In genomic region chr5:110101716-110102347, GRCm38 (mm10) we compare ENCODE assay signal across 8 mouse cellular contexts. TPM values are rescaled to one million over a fixed set of nuclear protein-coding genes. Genes with fewer than 3 reads are reported as not detected.
DNase-seq lines count a peak whose midpoint lies in the region; ATAC-seq and TF ChIP-seq lines count a peak whose summit lies in the region.

No protein-coding gene starts in this region.

- peaks cover 3% of the 10 kb centered on the region; the same call in 1 of the 2 replicates for H3K9me3 ChIP-seq in limb, embryonic 12.5 days
- no peaks in the 10 kb centered on the region for H3K9me3 ChIP-seq in midbrain, postnatal 0 days (ENCODE audit: low read length)

- no peaks in the 10 kb centered on the region for H3K79me2 ChIP-seq in heart, adult 2 months (replicated peaks; ENCODE audit: control insufficient read depth, insufficient read depth, low read length)

- 8% methylated on average over 34 of the region's 34 CpGs for WGBS in heart, adult 2 months
- WGBS in limb, embryonic 12.5 days: 19% methylated on average over 34 of the region's 34 CpGs
- 19% methylated on average over 34 of the region's 34 CpGs for WGBS in midbrain, postnatal 0 days

- H3K4me2 ChIP-seq in limb, embryonic 12.5 days: peak overlapping the region; percentile 78
- peak overlapping the region; percentile 77 for H3K4me2 ChIP-seq in midbrain, postnatal 0 days (ENCODE audit: low read depth, low read length, poor library complexity, severe bottlenecking)

- no peak for ATAC-seq in limb, embryonic 12.5 days (ENCODE audit: insufficient number of reproducible peaks, insufficient read depth, low FRiP score, low TSS enrichment, low read depth)
- peak; percentile 73 for ATAC-seq in midbrain, postnatal 0 days (ENCODE audit: low FRiP score)

- no peaks in the 10 kb centered on the region for H3K36me3 ChIP-seq in heart, adult 2 months (ENCODE audit: control insufficient read depth, insufficient read depth, low read length)
- peaks cover 40% of the 10 kb centered on the region for H3K36me3 ChIP-seq in limb, embryonic 12.5 days
- peaks cover 30% of the 10 kb centered on the region for H3K36me3 ChIP-seq in midbrain, postnatal 0 days (ENCODE audit: insufficient read depth, low read length)
- no peaks in the 10 kb centered on the region for H3K36me3 ChIP-seq in testis, adult 2 months (ENCODE audit: control insufficient read depth, insufficient read depth, low read length)

- no peak overlapping the region for H3K27ac ChIP-seq in heart, adult 2 months
- no peak overlapping the region for H3K27ac ChIP-seq in limb, embryonic 12.5 days
- peak overlapping the region; percentile 34; the same call in 1 of the 2 replicates for H3K27ac ChIP-seq in midbrain, postnatal 0 days (ENCODE audit: low read depth, low read length)
- no peak overlapping the region for H3K27ac ChIP-seq in testis, adult 2 months (ENCODE audit: control insufficient read depth, insufficient read depth, low read depth, low read length)

- intact Hi-C loops in heart, adult 2 months (cut with DNase I): loop anchor here (10.0 kb wide), 1 partner anchor 177 kb away; the partner anchor contains the start of gene Gm15446
- intact Hi-C loops in heart, postnatal 10 days (cut with DNase I): no loop called here

- H3K4me3 ChIP-seq in heart, adult 2 months: peak overlapping the region; percentile 30; the same call in 1 of the 2 replicates
- peak overlapping the region; percentile 40 for H3K4me3 ChIP-seq in limb, embryonic 12.5 days (replicated peaks)
- peak overlapping the region; percentile 43 for H3K4me3 ChIP-seq in midbrain, postnatal 0 days (ENCODE audit: low read depth, low read length)
- peak overlapping the region; percentile 17 for H3K4me3 ChIP-seq in testis, adult 2 months (ENCODE audit: control insufficient read depth, low read depth, low read length)

- no peak for TF ChIP-seq EP300 in heart, adult 2 months (IDR thresholded peaks at IDR 0.05; ENCODE audit: insufficient read depth, low read depth, low read length)

- no peak for TF ChIP-seq CTCF in heart, adult 2 months (IDR thresholded peaks at IDR 0.05)
- no peak for TF ChIP-seq CTCF in midbrain, postnatal 0 days (IDR thresholded peaks at IDR 0.05)
- no peak for TF ChIP-seq CTCF in testis, adult 2 months (IDR thresholded peaks at IDR 0.05; ENCODE audit: control insufficient read depth, insufficient read depth, insufficient replicate concordance, low read depth, low read length)

- peaks cover 2% of the 10 kb centered on the region for H3K4me1 ChIP-seq in heart, adult 2 months (ENCODE audit: control insufficient read depth, insufficient read depth, low read length)
- H3K4me1 ChIP-seq in limb, embryonic 12.5 days (replicated peaks): peaks cover 41% of the 10 kb centered on the region
- H3K4me1 ChIP-seq in midbrain, postnatal 0 days (ENCODE audit: insufficient read depth, low read length): peaks cover 19% of the 10 kb centered on the region; the same call in 1 of the 2 replicates
- H3K4me1 ChIP-seq in testis, adult 2 months (ENCODE audit: control insufficient read depth, insufficient read depth, low read length): peaks cover 22% of the 10 kb centered on the region

- DNase-seq in heart, adult 2 months: no peak
- no peak for DNase-seq in heart, postnatal 10 days
- peak; percentile 65 to 70 for DNase-seq in cerebellum, adult 18-20 months
- peak; percentile 36 for DNase-seq in forelimb bud, embryonic 11.5 days (ENCODE audit: low read depth, low spot score)
- peak; percentile 47 for DNase-seq in kidney, adult 18-20 months
- peak; percentile 82 for DNase-seq in midbrain, postnatal 0 days (ENCODE audit: low spot score)

- TF ChIP-seq POLR2A in heart, adult 2 months (IDR thresholded peaks at IDR 0.05; ENCODE audit: insufficient read depth, low read depth, low read length): no peak
- TF ChIP-seq POLR2A in testis, adult 2 months (IDR thresholded peaks at IDR 0.05; ENCODE audit: control insufficient read depth, low read depth, low read length): no peak

- H3K9ac ChIP-seq in heart, adult 2 months (ENCODE audit: low read depth, low read length): 0 out of 2 replicates have a peak overlapping the region, but pooled peaks have one; percentile 1
- 0 out of 2 replicates have a peak overlapping the region, but pooled peaks have one; percentile 37 for H3K9ac ChIP-seq in limb, embryonic 12.5 days (replicated peaks)
- peak overlapping the region; percentile 57 for H3K9ac ChIP-seq in midbrain, postnatal 0 days (replicated peaks; ENCODE audit: low read length, poor library complexity, severe bottlenecking)

- peaks cover 2% of the 10 kb centered on the region; the same call in 1 of the 2 replicates for H3K27me3 ChIP-seq in heart, adult 2 months (ENCODE audit: control insufficient read depth, insufficient read depth, low read length)
- peaks cover 18% of the 10 kb centered on the region for H3K27me3 ChIP-seq in limb, embryonic 12.5 days
- no peaks in the 10 kb centered on the region for H3K27me3 ChIP-seq in midbrain, postnatal 0 days (ENCODE audit: insufficient read depth, low read length)
- no peaks in the 10 kb centered on the region for H3K27me3 ChIP-seq in testis, adult 2 months (ENCODE audit: control insufficient read depth, insufficient read depth, low read length)

RNA-seq across cellular contexts. Expression of gene Plcxd1, which starts 2.1 kb away (rescaled TPM):
- not detected for total RNA-seq in heart, adult 2 months (2021)
- polyA plus RNA-seq in heart, adult 2 months (2012; rRNA removed): 0.06 and 0.64 TPM in 2 replicates
- total RNA-seq in heart, postnatal 10 days (2021): not detected
- polyA plus RNA-seq in limb, embryonic 12.5 days (2016; fragmentation: Nextera tagmentation; extraction: Ambion mirVana): 1.8 and 2.0 TPM in 2 replicates
- total RNA-seq in midbrain, postnatal 0 days (2014; rRNA removed): 20.9 and 21.6 TPM in 2 replicates
- 10.0 and 10.5 TPM in 2 replicates for polyA plus RNA-seq in midbrain, postnatal 0 days (2015; fragmentation: Nextera tagmentation; extraction: Ambion mirVana)
- 1.1 and 1.2 TPM in 2 replicates for polyA plus RNA-seq in testis, adult 2 months (2012; rRNA removed)

RNA-seq across cellular contexts. Expression of gene Gtpbp6, which starts 6.2 kb away (rescaled TPM):
- 10 to 100 TPM; 26.0 to 27.3 TPM for total RNA-seq in heart, adult 2 months (2021)
- polyA plus RNA-seq in heart, adult 2 months (2012; rRNA removed): 33.5 and 36.6 TPM in 2 replicates
- total RNA-seq in heart, postnatal 10 days (2021): 10 to 100 TPM; 29.8 to 30.1 TPM
- polyA plus RNA-seq in limb, embryonic 12.5 days (2016; fragmentation: Nextera tagmentation; extraction: Ambion mirVana): 41.7 and 42.5 TPM in 2 replicates
- total RNA-seq in midbrain, postnatal 0 days (2014; rRNA removed): 119 and 135 TPM in 2 replicates
- polyA plus RNA-seq in midbrain, postnatal 0 days (2015; fragmentation: Nextera tagmentation; extraction: Ambion mirVana): 57.5 and 65.3 TPM in 2 replicates
- polyA plus RNA-seq in testis, adult 2 months (2012; rRNA removed): 13.9 and 17.4 TPM in 2 replicates

RNA-seq across cellular contexts. Expression of gene Gm35315, which starts 7.6 kb away (rescaled TPM):
- total RNA-seq in heart, adult 2 months (2021): not detected
- polyA plus RNA-seq in heart, adult 2 months (2012; rRNA removed): 0.06 TPM in 1 of 2 replicates, not detected in the other
- under 1 TPM in 1 of 2 experiments, not detected in 1; 0.07 TPM for total RNA-seq in heart, postnatal 10 days (2021)
- 1.1 and 1.7 TPM in 2 replicates for polyA plus RNA-seq in limb, embryonic 12.5 days (2016; fragmentation: Nextera tagmentation; extraction: Ambion mirVana)
- total RNA-seq in midbrain, postnatal 0 days (2014; rRNA removed): 0.28 and 0.88 TPM in 2 replicates
- polyA plus RNA-seq in midbrain, postnatal 0 days (2015; fragmentation: Nextera tagmentation; extraction: Ambion mirVana): 0.39 and 0.40 TPM in 2 replicates
- 0.08 and 0.17 TPM in 2 replicates for polyA plus RNA-seq in testis, adult 2 months (2012; rRNA removed)

RNA-seq across cellular contexts. Expression of gene Zfp605, which starts 8.1 kb away (rescaled TPM):
- 1 to 10 TPM; 2.2 to 3.3 TPM for total RNA-seq in heart, adult 2 months (2021)
- 0.68 and 1.2 TPM in 2 replicates for polyA plus RNA-seq in heart, adult 2 months (2012; rRNA removed)
- 1 to 10 TPM; 3.4 to 3.7 TPM for total RNA-seq in heart, postnatal 10 days (2021)
- 5.0 and 5.1 TPM in 2 replicates for polyA plus RNA-seq in limb, embryonic 12.5 days (2016; fragmentation: Nextera tagmentation; extraction: Ambion mirVana)
- 10.9 and 16.4 TPM in 2 replicates for total RNA-seq in midbrain, postnatal 0 days (2014; rRNA removed)
- 14.7 and 16.8 TPM in 2 replicates for polyA plus RNA-seq in midbrain, postnatal 0 days (2015; fragmentation: Nextera tagmentation; extraction: Ambion mirVana)
- 0.16 and 0.25 TPM in 2 replicates for polyA plus RNA-seq in testis, adult 2 months (2012; rRNA removed)

RNA-seq across cellular contexts. Expression of gene Gm17655, which starts 29.5 kb away (rescaled TPM):
- total RNA-seq in heart, adult 2 months (2021): 1 to 10 TPM in 1 of 2 experiments, under 1 TPM in 1; 0.98 to 3.1 TPM
- polyA plus RNA-seq in heart, adult 2 months (2012; rRNA removed): 0.12 and 0.53 TPM in 2 replicates
- total RNA-seq in heart, postnatal 10 days (2021): 1 to 10 TPM; 1.2 to 5.3 TPM
- polyA plus RNA-seq in limb, embryonic 12.5 days (2016; fragmentation: Nextera tagmentation; extraction: Ambion mirVana): 4.3 and 6.0 TPM in 2 replicates
- not detected in 2 replicates for total RNA-seq in midbrain, postnatal 0 days (2014; rRNA removed)
- polyA plus RNA-seq in midbrain, postnatal 0 days (2015; fragmentation: Nextera tagmentation; extraction: Ambion mirVana): 2.7 and 2.8 TPM in 2 replicates
- polyA plus RNA-seq in testis, adult 2 months (2012; rRNA removed): 0.07 and 0.14 TPM in 2 replicates

Comparison
In these comparisons a context has a peak if more than half of its experiments do, and no peak if none do; other contexts are left out.
1. DNase-seq: peak in cerebellum, adult 18-20 months (2 of 2), forelimb bud, embryonic 11.5 days (single experiment), kidney, adult 18-20 months (single experiment) and midbrain, postnatal 0 days (single experiment); none in heart, adult 2 months (0 of 2) and heart, postnatal 10 days (0 of 2).
2. H3K9ac ChIP-seq: peak in every context shown above with its lines; median percentile 57 in midbrain, postnatal 0 days; 37 in limb, embryonic 12.5 days; 1 in heart, adult 2 months.
3. Peak in every context shown above with its lines, with median percentiles within 50 percentile points of each other: H3K4me3 ChIP-seq.